Mouse (Mus musculus): ENCODE data around the gene Vti1a. TPM values are rescaled to one million over a fixed set of nuclear protein-coding genes. Genes with fewer than 3 reads are reported as not detected.

Gene Vti1a
- total RNA-seq, 1 experiment = 14.9 TPM

DNA sequence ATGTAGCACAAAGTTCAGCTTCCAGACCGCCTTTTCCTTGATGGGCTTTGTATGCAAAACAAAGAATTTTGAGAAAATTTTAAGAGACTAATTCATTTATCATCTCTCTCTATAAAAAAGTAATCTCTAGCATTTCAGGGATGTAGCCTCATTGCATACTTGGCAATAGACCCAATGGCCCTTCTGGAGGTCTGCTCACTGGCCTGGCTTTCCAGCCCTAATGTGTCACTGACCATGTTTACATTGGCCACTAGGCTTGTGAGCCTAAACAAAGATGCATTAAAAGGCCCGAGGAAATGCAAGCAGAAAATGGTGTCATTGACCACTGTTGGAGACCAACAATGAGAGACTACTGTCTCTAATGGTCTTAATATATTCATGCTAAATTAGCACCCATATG, 95.8 kb downstream of the Vti1a start:
- Histone ChIP-seq H3K9ac (ENCODE audit: insufficient read depth, low read depth, low read length, poor library complexity, severe bottlenecking) (no peak overlapping the region), H3K9me3 (ENCODE audit: control insufficient read depth, insufficient read depth, low read depth, low read length) (no peaks in the 10 kb centered on the region), H3K36me3 (ENCODE audit: control insufficient read depth, insufficient read depth, low read length, poor library complexity, severe bottlenecking) (peaks cover 2% of the 10 kb centered on the region; the same call in 1 of the 2 replicates), H3K27ac (ENCODE audit: insufficient read depth, low read depth, low read length, poor library complexity, severe bottlenecking) (no peak overlapping the region), H3K4me1 (ENCODE audit: control insufficient read depth in 2 of 2, insufficient read depth in 2 of 2, low read length in 2 of 2, poor library complexity in 1 of 2) (no peaks in the 10 kb centered on the region), H3K4me3 (ENCODE audit: insufficient read depth in 1 of 2, low read depth in 1 of 2, low read length in 2 of 2, poor library complexity in 1 of 2, severe bottlenecking in 1 of 2) (no peak overlapping the region)
- TF ChIP-seq ZNF384 (IDR thresholded peaks at IDR 0.05; ENCODE audit: low read depth, low read length) (no peak), MAFK (IDR thresholded peaks at IDR 0.05; ENCODE audit: insufficient read depth, low read depth, low read length) (no peak), CHD2 (IDR thresholded peaks at IDR 0.05; ENCODE audit: low read depth, low read length) (no peak), ZC3H11A (IDR thresholded peaks at IDR 0.05; ENCODE audit: borderline replicate concordance, low read depth, low read length) (no peak), HCFC1 (IDR thresholded peaks at IDR 0.05; ENCODE audit: borderline replicate concordance, insufficient read depth, low read length) (no peak)
- no peak for DNase-seq (ENCODE audit: low read depth, low spot score)
- in situ Hi-C loops (cut with MboI; ENCODE audit: low sequenced_read_pairs in 2 of 2, unreplicated experiment in 2 of 2) = no loop called here

DNA sequence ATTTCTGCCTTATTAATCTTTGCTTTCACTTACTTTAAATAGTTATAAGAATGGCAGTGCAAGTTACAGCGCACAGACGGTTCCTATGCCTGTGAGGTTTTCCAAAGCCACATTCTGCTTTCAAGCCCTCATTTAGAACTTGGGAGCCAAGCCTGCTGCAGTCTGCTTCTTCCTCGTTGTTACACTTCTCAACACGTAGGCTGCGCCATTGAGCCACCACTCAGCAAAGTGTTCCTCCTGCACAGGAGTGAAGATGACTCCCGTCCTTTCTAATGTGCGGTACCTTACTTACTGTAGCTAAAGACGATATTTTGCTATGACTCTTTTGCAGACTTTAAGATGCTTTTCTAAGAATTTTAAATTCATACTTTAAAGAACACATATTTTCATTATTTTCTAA, 98.0 kb downstream of the Vti1a start:
- in situ Hi-C loops (cut with MboI; ENCODE audit: low sequenced_read_pairs in 2 of 2, unreplicated experiment in 2 of 2) = no loop called here
- Histone ChIP-seq H3K36me3 (ENCODE audit: control insufficient read depth, insufficient read depth, low read length, poor library complexity, severe bottlenecking) (peaks cover 2% of the 10 kb centered on the region; the same call in 1 of the 2 replicates), H3K9ac (ENCODE audit: insufficient read depth, low read depth, low read length, poor library complexity, severe bottlenecking) (no peak overlapping the region), H3K4me1 (ENCODE audit: control insufficient read depth in 2 of 2, insufficient read depth in 2 of 2, low read length in 2 of 2, poor library complexity in 1 of 2) (peaks cover 2 to 3% of the 10 kb centered on the region in 2 experiments; a peak in 2 of 4 replicates), H3K4me3 (ENCODE audit: insufficient read depth in 1 of 2, low read depth in 1 of 2, low read length in 2 of 2, poor library complexity in 1 of 2, severe bottlenecking in 1 of 2) (no peak overlapping the region), H3K27ac (ENCODE audit: insufficient read depth, low read depth, low read length, poor library complexity, severe bottlenecking) (no peak overlapping the region), H3K9me3 (ENCODE audit: control insufficient read depth, insufficient read depth, low read depth, low read length) (no peaks in the 10 kb centered on the region)
- DNase-seq (ENCODE audit: low read depth, low spot score) = peak; percentile 24
- TF ChIP-seq MAFK (IDR thresholded peaks at IDR 0.05; ENCODE audit: insufficient read depth, low read depth, low read length) (no peak), CHD2 (IDR thresholded peaks at IDR 0.05; ENCODE audit: low read depth, low read length) (no peak), ZC3H11A (IDR thresholded peaks at IDR 0.05; ENCODE audit: borderline replicate concordance, low read depth, low read length) (peak; percentile 48; the same call in 1 of the 2 replicates), ZNF384 (IDR thresholded peaks at IDR 0.05; ENCODE audit: low read depth, low read length) (no peak), HCFC1 (IDR thresholded peaks at IDR 0.05; ENCODE audit: borderline replicate concordance, insufficient read depth, low read length) (no peak)

DNA sequence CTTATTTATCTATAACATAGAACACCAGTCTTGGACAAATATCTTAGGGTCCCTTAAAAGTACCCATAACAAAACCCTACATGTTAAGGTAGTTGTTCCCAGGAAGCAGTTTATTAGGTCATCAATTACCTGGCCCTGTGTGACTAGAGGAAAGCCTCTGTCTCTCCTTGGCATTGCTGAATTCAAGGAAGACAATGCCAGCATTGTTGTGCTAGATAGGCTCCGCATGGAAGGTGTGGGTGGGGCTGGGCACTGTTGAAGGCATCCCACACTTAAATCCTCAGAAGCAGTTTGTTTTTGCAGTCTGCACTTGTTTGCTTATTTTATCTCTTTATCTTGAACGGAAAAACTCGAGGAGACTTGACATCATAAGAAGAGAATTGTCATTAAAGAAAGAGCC, 102.7 kb downstream of the Vti1a start:
- Histone ChIP-seq H3K9ac (ENCODE audit: insufficient read depth, low read depth, low read length, poor library complexity, severe bottlenecking) (no peak overlapping the region), H3K4me1 (ENCODE audit: control insufficient read depth in 2 of 2, insufficient read depth in 2 of 2, low read length in 2 of 2, poor library complexity in 1 of 2) (peaks cover 3 to 9% of the 10 kb centered on the region in 2 experiments; a peak in 2 of 4 replicates), H3K4me3 (ENCODE audit: insufficient read depth in 1 of 2, low read depth in 1 of 2, low read length in 2 of 2, poor library complexity in 1 of 2, severe bottlenecking in 1 of 2) (no peak overlapping the region), H3K9me3 (ENCODE audit: control insufficient read depth, insufficient read depth, low read depth, low read length) (no peaks in the 10 kb centered on the region), H3K27ac (ENCODE audit: insufficient read depth, low read depth, low read length, poor library complexity, severe bottlenecking) (no peak overlapping the region), H3K36me3 (ENCODE audit: control insufficient read depth, insufficient read depth, low read length, poor library complexity, severe bottlenecking) (peaks cover 2% of the 10 kb centered on the region; the same call in 1 of the 2 replicates)
- peak; percentile 15 for DNase-seq (ENCODE audit: low read depth, low spot score)
- in situ Hi-C loops (cut with MboI; ENCODE audit: low sequenced_read_pairs in 2 of 2, unreplicated experiment in 2 of 2) = no loop called here
- TF ChIP-seq MAFK (IDR thresholded peaks at IDR 0.05; ENCODE audit: insufficient read depth, low read depth, low read length) (no peak), ZC3H11A (IDR thresholded peaks at IDR 0.05; ENCODE audit: borderline replicate concordance, low read depth, low read length) (no peak), ZNF384 (IDR thresholded peaks at IDR 0.05; ENCODE audit: low read depth, low read length) (no peak), CHD2 (IDR thresholded peaks at IDR 0.05; ENCODE audit: low read depth, low read length) (no peak), HCFC1 (IDR thresholded peaks at IDR 0.05; ENCODE audit: borderline replicate concordance, insufficient read depth, low read length) (no peak)

GRCm38 (mm10) chr19:55419961-55420360, 103.9 kb downstream of the Vti1a start:
- Histone ChIP-seq H3K36me3 (ENCODE audit: control insufficient read depth, insufficient read depth, low read length, poor library complexity, severe bottlenecking) (peaks cover 1% of the 10 kb centered on the region; the same call in 1 of the 2 replicates), H3K9ac (ENCODE audit: insufficient read depth, low read depth, low read length, poor library complexity, severe bottlenecking) (no peak overlapping the region), H3K27ac (ENCODE audit: insufficient read depth, low read depth, low read length, poor library complexity, severe bottlenecking) (no peak overlapping the region), H3K4me1 (ENCODE audit: control insufficient read depth in 2 of 2, insufficient read depth in 2 of 2, low read length in 2 of 2, poor library complexity in 1 of 2) (peaks cover 3 to 9% of the 10 kb centered on the region in 2 experiments; a peak in 2 of 4 replicates), H3K9me3 (ENCODE audit: control insufficient read depth, insufficient read depth, low read depth, low read length) (no peaks in the 10 kb centered on the region), H3K4me3 (ENCODE audit: insufficient read depth in 1 of 2, low read depth in 1 of 2, low read length in 2 of 2, poor library complexity in 1 of 2, severe bottlenecking in 1 of 2) (no peak overlapping the region)
- no peak for TF ChIP-seq HCFC1 (IDR thresholded peaks at IDR 0.05; ENCODE audit: borderline replicate concordance, insufficient read depth, low read length)
- no peak for DNase-seq (ENCODE audit: low read depth, low spot score)
- in situ Hi-C loops (cut with MboI; ENCODE audit: low sequenced_read_pairs in 2 of 2, unreplicated experiment in 2 of 2) = no loop called here

DNA sequence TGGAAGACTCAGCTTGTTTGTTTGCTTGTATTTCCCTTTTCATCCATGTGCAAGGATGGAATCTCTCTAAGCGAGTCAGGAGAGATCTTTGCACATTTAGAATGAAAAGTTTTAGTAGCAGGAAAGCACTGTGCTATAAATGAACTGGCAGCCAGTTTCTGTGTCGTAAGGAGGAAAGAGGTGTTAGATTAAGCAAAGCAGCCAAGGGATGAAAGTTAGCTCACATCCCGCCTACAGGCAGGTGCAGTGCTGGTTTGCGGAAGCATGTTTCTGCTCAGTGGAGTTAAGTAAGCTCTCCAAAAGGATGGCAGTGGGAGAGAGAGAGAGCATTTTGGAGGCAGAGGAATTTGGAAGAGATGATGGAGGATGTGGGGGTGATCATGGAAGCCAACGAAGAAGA, 105.7 kb downstream of the Vti1a start:
- no peaks in the 10 kb centered on the region for H3K9me3 ChIP-seq (ENCODE audit: control insufficient read depth, insufficient read depth, low read depth, low read length)
- no peak overlapping the region for H3K27ac ChIP-seq (ENCODE audit: insufficient read depth, low read depth, low read length, poor library complexity, severe bottlenecking)
- DNase-seq (ENCODE audit: low read depth, low spot score) = no peak
- no peaks in the 10 kb centered on the region for H3K36me3 ChIP-seq (ENCODE audit: control insufficient read depth, insufficient read depth, low read length, poor library complexity, severe bottlenecking)
- TF ChIP-seq ZC3H11A (IDR thresholded peaks at IDR 0.05; ENCODE audit: borderline replicate concordance, low read depth, low read length) = no peak
- no peak for TF ChIP-seq CHD2 (IDR thresholded peaks at IDR 0.05; ENCODE audit: low read depth, low read length)
- TF ChIP-seq MAFK (IDR thresholded peaks at IDR 0.05; ENCODE audit: insufficient read depth, low read depth, low read length) = no peak
- no peak for TF ChIP-seq ZNF384 (IDR thresholded peaks at IDR 0.05; ENCODE audit: low read depth, low read length)
- TF ChIP-seq HCFC1 (IDR thresholded peaks at IDR 0.05; ENCODE audit: borderline replicate concordance, insufficient read depth, low read length) = no peak
- H3K4me1 ChIP-seq (ENCODE audit: control insufficient read depth in 2 of 2, insufficient read depth in 2 of 2, low read length in 2 of 2, poor library complexity in 1 of 2) = peaks cover 3 to 9% of the 10 kb centered on the region in 2 experiments; a peak in 2 of 4 replicates
- in situ Hi-C loops (cut with MboI; ENCODE audit: low sequenced_read_pairs in 2 of 2, unreplicated experiment in 2 of 2) = no loop called here
- H3K4me3 ChIP-seq (ENCODE audit: insufficient read depth in 1 of 2, low read depth in 1 of 2, low read length in 2 of 2, poor library complexity in 1 of 2, severe bottlenecking in 1 of 2) = no peak overlapping the region
- H3K9ac ChIP-seq (ENCODE audit: insufficient read depth, low read depth, low read length, poor library complexity, severe bottlenecking) = no peak overlapping the region

Measured in ES-E14 (cell line).